Mouse (Mus musculus): Measurements from ENCODE around the gene Gm12800. TPM values are rescaled to one million over a fixed set of nuclear protein-coding genes. Genes with fewer than 3 reads are reported as not detected.
"Not testable (repeated sequence)": the region's sequence is repeated elsewhere in the genome, so short reads cannot be mapped to it uniquely, and the experiment has no call there.

Gene Gm12800
- total RNA-seq (2014; fragmentation: Nextera tagmentation) (not detected in 2 replicates), total RNA-seq (2017) (not detected in 2 replicates)

DNA sequence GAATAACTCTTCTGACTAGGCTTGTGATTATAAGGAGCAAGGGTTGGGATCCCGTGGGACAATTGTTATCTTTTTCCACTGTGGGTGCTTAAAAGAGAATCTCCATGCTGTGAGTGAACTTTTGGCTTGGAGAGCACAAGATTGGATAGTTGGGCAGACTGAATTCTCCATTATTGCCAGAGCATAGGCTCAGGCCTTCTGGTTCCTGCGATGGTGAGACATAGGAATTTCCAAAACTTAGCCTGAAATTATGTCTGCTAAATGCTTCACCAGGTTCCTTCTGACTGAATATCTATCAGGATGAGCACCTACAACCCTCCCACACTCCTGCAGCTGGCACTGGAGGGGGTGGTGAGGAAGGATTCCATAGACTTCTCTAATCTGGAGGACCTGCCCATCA is at the start of gene Gm12800:
TSS of gene Gm12800 (plus strand) at position 301 of the 400 bp plus-strand sequence.
- ATAC-seq (replicated peaks; ENCODE audit: poor library complexity, severe bottlenecking), result not testable (repeated sequence)

DNA sequence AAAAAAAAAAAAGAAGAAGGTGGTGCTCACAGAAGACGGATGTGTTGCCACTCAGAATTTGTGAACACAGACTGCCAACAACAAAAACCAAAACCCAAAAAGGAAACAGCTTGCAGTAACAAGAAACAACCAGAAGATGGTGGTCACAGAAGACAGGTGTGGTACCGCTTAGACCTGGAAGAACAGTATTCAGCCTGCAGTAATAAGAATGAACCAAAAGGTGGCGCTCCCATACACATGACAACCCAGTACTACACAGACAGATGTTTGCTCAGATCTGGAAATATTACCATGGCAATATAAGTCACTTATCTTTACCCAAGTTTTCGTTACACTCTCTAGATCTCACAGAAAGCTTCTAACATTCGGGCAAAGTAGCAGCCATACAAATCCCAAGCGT is 48.0 kb upstream of the Gm12800 start:
- no peak for ATAC-seq (replicated peaks; ENCODE audit: poor library complexity, severe bottlenecking)

DNA sequence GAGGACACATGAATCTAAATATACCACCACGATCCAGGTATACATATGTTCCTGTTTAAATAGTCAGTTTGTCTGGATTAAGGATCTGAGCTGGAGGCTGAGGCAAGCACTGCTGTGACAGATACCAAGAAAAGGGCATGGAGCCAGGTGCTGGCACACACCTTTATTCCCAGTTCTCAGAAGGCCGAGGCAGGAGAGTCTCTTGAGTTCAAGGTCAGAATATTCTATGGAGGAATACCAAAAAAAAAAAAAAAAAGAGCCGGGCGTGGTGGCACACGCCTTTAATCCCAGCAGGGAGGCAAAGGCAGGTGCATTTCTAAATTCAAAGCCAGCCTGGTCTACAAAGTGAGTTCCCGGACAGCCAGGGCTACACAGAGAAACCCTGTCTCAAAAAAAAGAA is 46.6 kb upstream of the Gm12800 start:
- ATAC-seq (replicated peaks; ENCODE audit: poor library complexity, severe bottlenecking), result no peak

DNA sequence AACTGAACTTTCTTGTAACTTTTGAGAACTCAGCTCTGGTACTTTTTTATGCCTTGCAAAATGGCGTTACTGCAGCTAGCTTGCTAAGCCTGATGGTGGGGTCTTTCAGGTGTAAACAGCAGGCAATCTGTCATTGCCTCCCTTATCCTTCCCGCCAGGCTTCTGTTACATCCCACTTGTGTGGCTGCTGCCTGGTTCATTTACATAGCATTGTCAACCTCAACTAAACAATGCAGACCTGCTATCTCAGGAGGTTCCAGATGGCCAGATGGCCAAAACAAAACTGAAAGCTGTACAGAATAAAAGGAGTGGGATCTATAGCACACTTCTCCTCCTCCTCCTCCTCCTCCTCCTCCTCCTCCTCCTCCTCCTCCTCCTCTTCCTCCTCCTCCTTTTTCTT is 36.9 kb upstream of the Gm12800 start:
- ATAC-seq (replicated peaks; ENCODE audit: poor library complexity, severe bottlenecking), result not testable (repeated sequence)

DNA sequence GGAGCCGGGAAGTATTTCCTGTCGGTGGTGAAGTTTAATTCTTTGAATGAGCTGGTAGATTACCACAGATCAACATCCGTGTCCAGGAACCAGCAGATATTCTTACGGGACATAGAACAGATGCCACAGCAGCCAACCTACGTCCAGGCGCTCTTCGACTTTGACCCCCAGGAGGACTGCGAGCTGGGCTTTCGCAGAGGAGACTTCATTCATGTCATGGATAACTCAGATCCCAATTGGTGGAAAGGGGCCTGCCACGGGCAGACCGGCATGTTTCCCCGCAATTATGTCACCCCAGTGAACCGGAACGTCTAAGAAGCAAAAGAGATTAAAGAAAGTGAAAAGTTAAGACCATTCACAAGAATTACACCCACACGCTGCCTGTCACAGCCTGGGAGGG is 33.2 kb upstream of the Gm12800 start:
- not testable (repeated sequence) for ATAC-seq (replicated peaks; ENCODE audit: poor library complexity, severe bottlenecking)

DNA sequence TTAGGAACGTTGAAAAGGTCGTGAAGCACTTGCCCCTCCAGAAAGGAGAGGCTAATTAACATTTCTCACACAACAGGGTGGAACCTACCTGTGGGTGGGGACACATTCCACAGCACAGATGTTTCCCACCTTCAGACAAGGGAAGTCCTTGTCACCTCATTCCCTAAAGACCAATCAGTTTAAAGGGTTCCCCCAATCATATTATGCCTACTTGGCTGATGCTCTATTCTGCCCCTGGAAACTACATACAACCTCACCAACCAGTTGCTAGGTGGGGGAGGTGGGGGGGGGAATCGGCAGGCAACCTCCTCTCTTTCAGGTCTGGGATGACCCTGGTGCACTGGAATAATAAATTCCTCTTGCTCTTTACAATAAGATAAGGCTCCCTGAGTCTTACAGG is 25.3 kb upstream of the Gm12800 start:
- no peak for ATAC-seq (replicated peaks; ENCODE audit: poor library complexity, severe bottlenecking)

DNA sequence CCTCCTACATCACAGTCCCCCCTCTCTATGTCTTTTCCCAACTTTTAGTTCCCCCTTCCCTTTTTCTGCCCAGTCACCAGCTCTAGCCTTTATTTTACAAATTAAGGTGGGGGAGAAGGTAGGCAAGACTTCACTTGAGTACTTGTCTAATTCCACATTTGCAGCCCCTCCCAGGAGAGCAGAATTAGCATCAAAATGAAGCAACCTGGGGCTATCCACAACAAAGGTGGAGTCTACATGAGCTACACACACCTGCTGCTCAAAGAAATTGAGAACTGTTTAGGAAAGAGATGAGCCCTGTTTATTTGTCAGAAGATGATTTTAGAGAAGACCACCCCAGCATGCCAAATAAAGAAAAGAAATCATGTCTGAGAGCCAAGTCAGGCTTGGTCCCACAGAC is 19.5 kb upstream of the Gm12800 start:
- ATAC-seq (replicated peaks; ENCODE audit: poor library complexity, severe bottlenecking), result no peak

DNA sequence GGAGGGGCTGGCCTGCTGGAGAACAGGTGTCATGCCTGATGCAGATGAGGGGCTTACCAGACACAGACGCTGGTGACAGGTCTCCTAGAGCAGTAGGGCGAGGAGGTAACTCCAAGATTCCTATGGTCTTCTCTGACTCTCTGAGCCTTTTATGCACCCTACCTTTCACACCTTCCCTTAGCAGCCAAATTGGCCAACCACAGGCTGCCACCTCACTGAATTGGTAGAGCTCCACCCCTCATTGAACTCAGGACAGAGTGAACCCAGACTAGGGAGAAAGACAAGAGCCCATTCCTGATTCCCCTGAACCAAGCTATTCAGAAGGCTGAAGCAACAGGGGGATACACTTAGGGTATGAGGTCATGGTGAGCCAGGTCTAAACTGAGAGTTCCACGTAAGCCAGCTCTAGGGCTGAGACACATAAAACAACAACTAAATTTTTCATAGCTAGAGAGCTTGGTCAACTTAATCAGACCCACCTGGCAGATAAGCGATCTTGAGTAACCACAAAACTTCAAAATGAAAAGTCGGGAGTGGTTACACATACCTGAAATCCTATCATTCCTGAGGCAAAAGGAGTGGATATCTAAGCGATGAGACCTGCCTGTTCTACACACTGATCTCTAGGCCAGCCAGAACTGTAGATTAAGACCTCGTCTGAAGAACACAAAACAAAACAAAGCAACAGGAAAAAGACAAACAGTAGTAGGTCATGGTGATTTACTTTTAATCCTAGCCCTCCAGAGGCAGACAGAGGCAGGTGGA is 15.1 kb upstream of the Gm12800 start, which contains the start of gene C130073F10Rik:
TSS of gene C130073F10Rik (minus strand) at position 134 of the 765 bp plus-strand sequence.
- no peak for ATAC-seq (replicated peaks; ENCODE audit: poor library complexity, severe bottlenecking)

DNA sequence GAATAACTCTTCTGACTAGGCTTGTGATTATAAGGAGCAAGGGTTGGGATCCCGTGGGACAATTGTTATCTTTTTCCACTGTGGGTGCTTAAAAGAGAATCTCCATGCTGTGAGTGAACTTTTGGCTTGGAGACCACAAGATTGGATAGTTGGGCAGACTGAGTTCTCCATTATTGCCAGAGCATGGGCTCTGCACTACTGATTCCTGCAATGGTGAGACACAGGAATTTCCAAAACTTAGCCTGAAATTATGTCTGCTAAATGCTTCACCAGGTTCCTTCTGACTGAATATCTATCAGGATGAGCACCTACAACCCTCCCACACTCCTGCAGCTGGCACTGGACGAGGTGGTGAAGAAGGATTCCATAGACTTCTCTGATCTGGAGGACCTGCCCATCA is 31.2 kb downstream of the Gm12800 start, which contains the start of gene Gm12794:
TSS of gene Gm12794 (plus strand) at position 301 of the 400 bp plus-strand sequence.
- not testable (repeated sequence) for ATAC-seq (replicated peaks; ENCODE audit: poor library complexity, severe bottlenecking)

Other genes with a start within 250 kb of the Gm12800 start
- gene Lepr, start 191.7 kb upstream of the Gm12800 start, total RNA-seq (2014; fragmentation: Nextera tagmentation), result not detected in 2 replicates
- 0.17 TPM in 1 of 2 replicates, not detected in the other for gene Lepr, start 191.7 kb upstream of the Gm12800 start, total RNA-seq (2017)
- gene B020004J07Rik, start 65.1 kb upstream of the Gm12800 start, total RNA-seq (2014; fragmentation: Nextera tagmentation), result not detected in 2 replicates
- not detected in 2 replicates for gene B020004J07Rik, start 65.1 kb upstream of the Gm12800 start, total RNA-seq (2017)
- not detected in 2 replicates for gene C130073F10Rik, start 15.3 kb upstream of the Gm12800 start, total RNA-seq (2014; fragmentation: Nextera tagmentation)
- gene C130073F10Rik, start 15.3 kb upstream of the Gm12800 start, total RNA-seq (2017), result not detected in 2 replicates
- gene Gm12794, start 31.3 kb downstream of the Gm12800 start, total RNA-seq (2014; fragmentation: Nextera tagmentation), result not detected in 2 replicates
- not detected in 2 replicates for gene Gm12794, start 31.3 kb downstream of the Gm12800 start, total RNA-seq (2017)
- gene Gm12790, start 71.9 kb downstream of the Gm12800 start, total RNA-seq (2014; fragmentation: Nextera tagmentation), result not detected in 2 replicates
- gene Gm12790, start 71.9 kb downstream of the Gm12800 start, total RNA-seq (2017), result not detected in 2 replicates
- not detected in 2 replicates for gene Gm12789, start 77.5 kb downstream of the Gm12800 start, total RNA-seq (2014; fragmentation: Nextera tagmentation)
- gene Gm12789, start 77.5 kb downstream of the Gm12800 start, total RNA-seq (2017), result not detected in 2 replicates
- 6.1 and 11.4 TPM in 2 replicates for gene Pde4b, start 178.4 kb downstream of the Gm12800 start, total RNA-seq (2014; fragmentation: Nextera tagmentation)
- gene Pde4b, start 178.4 kb downstream of the Gm12800 start, total RNA-seq (2017), result 10.3 and 16.2 TPM in 2 replicates

All from granulocyte monocyte progenitor cell, adult 5-6 weeks (primary cell).